Mouse (Mus musculus): ENCODE results near the gene Grik2.
"Not testable (repeated sequence)": the region's sequence is repeated elsewhere in the genome, so short reads cannot be mapped to it uniquely, and the experiment has no call there.

DNA sequence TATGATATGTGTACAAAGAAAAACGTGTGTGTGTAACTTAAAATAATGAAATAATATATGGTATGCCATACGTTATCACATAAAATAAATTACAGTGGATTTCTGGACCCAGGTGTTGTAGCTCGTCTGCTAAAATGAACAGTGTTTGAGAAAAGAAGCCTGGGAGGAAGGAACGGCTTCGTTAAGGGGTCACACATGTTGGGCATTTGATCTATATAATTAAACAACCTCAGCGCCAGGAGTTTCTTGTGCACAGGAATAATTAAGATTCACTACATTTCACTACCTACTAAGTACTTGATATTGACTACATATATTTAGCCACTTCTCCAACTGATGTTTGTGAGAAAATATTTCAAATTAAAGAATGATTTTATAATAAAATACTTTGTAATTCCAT lies 551.2 kb downstream of the Grik2 start:
- not testable (repeated sequence) for TF ChIP-seq POLR2A (IDR thresholded peaks at IDR 0.05; ENCODE audit: control insufficient read depth, extremely low read depth, insufficient read depth, low read length, poor library complexity); CTCF (IDR thresholded peaks at IDR 0.05; ENCODE audit: borderline replicate concordance, control insufficient read depth, extremely low read depth, insufficient read depth, low read length, poor library complexity)

All from thymus, adult 2 months (tissue).